Mouse (Mus musculus): ENCODE data around the gene Nckap5. TPM values are rescaled to one million over a fixed set of nuclear protein-coding genes. Genes with fewer than 3 reads are reported as not detected.

The Nckap5 gene
- polyA plus RNA-seq, 1 experiment from 2014 or later = 17.8 TPM

GRCm38 (mm10) chr1:126167546-126167945 lies 663.1 kb downstream of the Nckap5 start:
- H3K36me3 ChIP-seq = no peaks in the 10 kb centered on the region
- no peaks in the 10 kb centered on the region for H3K9me3 ChIP-seq
- no peak overlapping the region for H3K4me3 ChIP-seq
- H3K4me2 ChIP-seq (replicated peaks) = no peak overlapping the region
- 50% methylated on average over 7 of the region's 7 CpGs for WGBS
- no peak overlapping the region for H3K9ac ChIP-seq (replicated peaks)
- peaks cover 12% of the 10 kb centered on the region for H3K4me1 ChIP-seq
- no peaks in the 10 kb centered on the region for H3K27me3 ChIP-seq
- H3K27ac ChIP-seq (replicated peaks) = no peak overlapping the region
- ATAC-seq (ENCODE audit: low FRiP score, low read depth) = no peak; the same call in 1 of the 2 replicates

GRCm38 (mm10) chr1:126159287-126159686 lies 671.3 kb downstream of the Nckap5 start:
- Histone ChIP-seq H3K4me3 (no peak overlapping the region), H3K27me3 (no peaks in the 10 kb centered on the region), H3K9me3 (no peaks in the 10 kb centered on the region), H3K27ac (replicated peaks) (no peak overlapping the region), H3K4me2 (replicated peaks) (no peak overlapping the region), H3K9ac (replicated peaks) (no peak overlapping the region), H3K36me3 (no peaks in the 10 kb centered on the region), H3K4me1 (no peaks in the 10 kb centered on the region)
- no peak for ATAC-seq (ENCODE audit: low FRiP score, low read depth)
- 91% methylated on average over 6 of the region's 6 CpGs for WGBS

GRCm38 (mm10) chr1:126155816-126156215 lies 674.8 kb downstream of the Nckap5 start:
- Histone ChIP-seq H3K9ac (replicated peaks) (no peak overlapping the region), H3K4me2 (replicated peaks) (no peak overlapping the region), H3K27ac (replicated peaks) (no peak overlapping the region), H3K27me3 (no peaks in the 10 kb centered on the region), H3K4me1 (0 out of 2 replicates have a peak, but pooled peaks cover 3% of the 10 kb centered on the region), H3K9me3 (no peaks in the 10 kb centered on the region), H3K4me3 (no peak overlapping the region), H3K36me3 (no peaks in the 10 kb centered on the region)
- WGBS = 55% methylated on average over 5 of the region's 5 CpGs
- no peak for ATAC-seq (ENCODE audit: low FRiP score, low read depth)

- WGBS = 87% methylated on average over 6 of the region's 6 CpGs
- H3K27ac ChIP-seq (replicated peaks) = no peak overlapping the region
- no peak for ATAC-seq (ENCODE audit: low FRiP score, low read depth)
- H3K4me3 ChIP-seq = no peak overlapping the region
- no peak overlapping the region for H3K9ac ChIP-seq (replicated peaks)
- no peaks in the 10 kb centered on the region for H3K27me3 ChIP-seq
- H3K4me1 ChIP-seq = 0 out of 2 replicates have a peak, but pooled peaks cover 3% of the 10 kb centered on the region
- no peaks in the 10 kb centered on the region for H3K9me3 ChIP-seq
- H3K36me3 ChIP-seq = no peaks in the 10 kb centered on the region
- no peak overlapping the region for H3K4me2 ChIP-seq (replicated peaks)
Observed at GRCm38 (mm10) chr1:126153516-126154234, 676.9 kb downstream of the Nckap5 start.

- Histone ChIP-seq H3K36me3 (no peaks in the 10 kb centered on the region), H3K27me3 (no peaks in the 10 kb centered on the region), H3K9ac (replicated peaks) (no peak overlapping the region), H3K4me1 (0 out of 2 replicates have a peak, but pooled peaks cover 3% of the 10 kb centered on the region), H3K4me2 (replicated peaks) (no peak overlapping the region), H3K9me3 (no peaks in the 10 kb centered on the region), H3K27ac (replicated peaks) (no peak overlapping the region), H3K4me3 (no peak overlapping the region)
- ATAC-seq (ENCODE audit: low FRiP score, low read depth) = no peak
- 82% methylated on average over 6 of the region's 6 CpGs for WGBS
Observed at GRCm38 (mm10) chr1:126152217-126152616, 678.4 kb downstream of the Nckap5 start.

GRCm38 (mm10) chr1:126149966-126150365 lies 680.6 kb downstream of the Nckap5 start:
- H3K27ac ChIP-seq (replicated peaks) = no peak overlapping the region

DNA sequence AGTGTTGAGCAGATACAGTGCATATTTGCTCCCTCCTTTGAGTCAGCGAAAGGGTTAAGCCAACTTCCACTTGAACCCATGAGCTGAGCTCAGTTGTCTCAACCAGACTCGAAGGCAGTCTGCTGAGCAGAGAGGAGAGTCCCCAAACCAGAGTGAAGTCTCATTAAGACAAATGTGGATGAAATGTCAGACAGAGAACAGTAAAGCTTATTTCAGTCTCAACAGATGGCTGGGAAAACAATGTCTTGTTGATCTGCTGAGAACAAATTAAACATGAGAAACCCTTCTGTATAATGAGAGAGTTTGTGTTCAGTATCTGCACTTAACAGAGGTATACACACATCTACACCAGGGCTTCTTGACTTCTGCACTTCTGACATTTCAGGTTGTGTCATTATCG lies 694.9 kb downstream of the Nckap5 start:
- no peak for ATAC-seq (ENCODE audit: low FRiP score, low read depth)
- WGBS = 88% methylated on average over 3 of the region's 3 CpGs
- Histone ChIP-seq H3K4me1 (no peaks in the 10 kb centered on the region), H3K4me2 (replicated peaks) (no peak overlapping the region), H3K36me3 (no peaks in the 10 kb centered on the region), H3K4me3 (no peak overlapping the region), H3K9me3 (no peaks in the 10 kb centered on the region), H3K27ac (replicated peaks) (no peak overlapping the region), H3K27me3 (no peaks in the 10 kb centered on the region), H3K9ac (replicated peaks) (no peak overlapping the region)

More at GRCm38 (mm10) chr1:126149966-126150365, 680.6 kb downstream of the Nckap5 start:
- Histone ChIP-seq H3K4me1 (0 out of 2 replicates have a peak, but pooled peaks cover 3% of the 10 kb centered on the region), H3K36me3 (no peaks in the 10 kb centered on the region), H3K9ac (replicated peaks) (no peak overlapping the region), H3K27me3 (no peaks in the 10 kb centered on the region), H3K4me3 (no peak overlapping the region), H3K4me2 (replicated peaks) (no peak overlapping the region), H3K9me3 (no peaks in the 10 kb centered on the region)
- ATAC-seq (ENCODE audit: low FRiP score, low read depth) = no peak

DNA sequence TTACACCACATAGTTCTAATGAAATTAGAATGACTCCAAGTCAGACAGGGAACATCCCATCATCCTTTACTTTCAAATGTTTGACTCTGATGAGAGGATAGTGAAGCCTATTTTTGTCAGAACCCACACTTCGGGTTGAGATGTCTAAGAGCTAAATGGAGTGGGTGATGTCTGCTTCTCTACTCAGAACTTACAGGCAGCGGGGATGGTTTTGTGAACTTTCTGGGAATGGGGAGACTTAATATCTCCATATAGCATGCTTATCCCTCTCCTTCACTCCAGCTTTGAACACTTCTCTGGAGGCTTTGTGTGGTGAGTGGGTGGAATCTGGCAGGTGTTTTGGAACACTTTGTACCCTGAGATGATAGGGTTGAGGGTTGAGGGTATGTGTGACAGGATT lies 698.3 kb downstream of the Nckap5 start:
- no peak overlapping the region for H3K9ac ChIP-seq (replicated peaks)
- H3K36me3 ChIP-seq = no peaks in the 10 kb centered on the region
- ATAC-seq (ENCODE audit: low FRiP score, low read depth) = no peak
- no peaks in the 10 kb centered on the region for H3K27me3 ChIP-seq
- no peak overlapping the region for H3K4me2 ChIP-seq (replicated peaks)
- no peaks in the 10 kb centered on the region for H3K4me1 ChIP-seq
- H3K4me3 ChIP-seq = no peak overlapping the region
- H3K27ac ChIP-seq (replicated peaks) = no peak overlapping the region
- WGBS = 91% methylated on average over 2 of the region's 2 CpGs
- no peaks in the 10 kb centered on the region for H3K9me3 ChIP-seq

- Histone ChIP-seq H3K4me3 (no peak overlapping the region), H3K27ac (replicated peaks) (no peak overlapping the region), H3K4me2 (replicated peaks) (no peak overlapping the region), H3K27me3 (no peaks in the 10 kb centered on the region), H3K9me3 (no peaks in the 10 kb centered on the region), H3K9ac (replicated peaks) (no peak overlapping the region), H3K36me3 (no peaks in the 10 kb centered on the region), H3K4me1 (no peaks in the 10 kb centered on the region)
- ATAC-seq (ENCODE audit: low FRiP score, low read depth) = no peak
- 35% methylated on average over 1 of the region's 1 CpGs for WGBS
Observed at GRCm38 (mm10) chr1:126129129-126129528, 701.5 kb downstream of the Nckap5 start.

DNA sequence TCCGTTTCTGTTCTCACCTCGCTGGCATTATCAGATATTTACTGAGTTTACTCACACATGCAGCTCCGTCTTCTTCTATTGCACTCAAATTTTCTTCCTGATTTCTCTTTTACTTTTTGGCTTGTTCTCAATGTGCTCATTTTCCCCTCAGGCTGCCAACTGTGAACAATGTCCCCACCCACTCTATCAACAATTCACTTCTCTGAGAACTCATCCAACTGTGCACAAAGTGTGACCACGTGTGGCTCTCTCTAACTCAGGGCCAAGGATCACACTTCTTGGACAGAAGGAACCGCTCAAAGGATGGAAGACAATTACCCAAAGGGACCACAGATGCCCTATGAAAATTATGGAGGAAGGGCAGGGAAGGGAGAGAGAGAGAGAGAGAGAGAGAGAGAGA lies 707.5 kb downstream of the Nckap5 start:
- 82% methylated on average over 5 of the region's 5 CpGs for WGBS

DNA sequence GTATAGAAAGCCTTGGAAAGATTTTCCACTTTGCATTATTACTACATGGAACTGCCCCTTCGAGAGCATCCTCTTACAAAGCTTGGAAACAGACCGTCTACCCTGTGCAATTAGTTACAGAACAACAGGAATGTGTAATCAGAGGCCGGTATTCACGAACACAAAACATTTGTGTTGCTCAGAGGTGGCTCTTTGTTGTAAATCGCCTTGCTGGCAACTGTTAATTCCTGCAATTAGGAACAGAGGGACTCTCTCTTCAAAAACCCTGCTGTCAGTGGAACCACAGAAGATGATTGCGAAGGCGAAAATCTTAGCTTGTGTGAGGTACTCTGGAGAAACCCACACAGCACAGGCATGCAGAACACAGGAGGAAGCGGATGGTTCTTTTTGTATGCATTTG lies 710.1 kb downstream of the Nckap5 start:
- Histone ChIP-seq H3K4me1 (no peaks in the 10 kb centered on the region; the same call in 1 of the 2 replicates), H3K27ac (replicated peaks) (no peak overlapping the region), H3K4me3 (no peak overlapping the region), H3K9me3 (no peaks in the 10 kb centered on the region), H3K9ac (replicated peaks) (no peak overlapping the region), H3K4me2 (replicated peaks) (no peak overlapping the region), H3K36me3 (no peaks in the 10 kb centered on the region), H3K27me3 (no peaks in the 10 kb centered on the region)
- no peak for ATAC-seq (ENCODE audit: low FRiP score, low read depth)
- WGBS = 45% methylated on average over 8 of the region's 8 CpGs

More for the DNA sequence above, 707.5 kb downstream of the Nckap5 start:
- H3K9ac ChIP-seq (replicated peaks) = no peak overlapping the region
- no peaks in the 10 kb centered on the region; the same call in 1 of the 2 replicates for H3K4me1 ChIP-seq
- no peak for ATAC-seq (ENCODE audit: low FRiP score, low read depth)
- no peaks in the 10 kb centered on the region for H3K36me3 ChIP-seq
- no peak overlapping the region for H3K4me2 ChIP-seq (replicated peaks)
- no peak overlapping the region for H3K27ac ChIP-seq (replicated peaks)
- H3K27me3 ChIP-seq = no peaks in the 10 kb centered on the region
- no peaks in the 10 kb centered on the region for H3K9me3 ChIP-seq
- H3K4me3 ChIP-seq = no peak overlapping the region

DNA sequence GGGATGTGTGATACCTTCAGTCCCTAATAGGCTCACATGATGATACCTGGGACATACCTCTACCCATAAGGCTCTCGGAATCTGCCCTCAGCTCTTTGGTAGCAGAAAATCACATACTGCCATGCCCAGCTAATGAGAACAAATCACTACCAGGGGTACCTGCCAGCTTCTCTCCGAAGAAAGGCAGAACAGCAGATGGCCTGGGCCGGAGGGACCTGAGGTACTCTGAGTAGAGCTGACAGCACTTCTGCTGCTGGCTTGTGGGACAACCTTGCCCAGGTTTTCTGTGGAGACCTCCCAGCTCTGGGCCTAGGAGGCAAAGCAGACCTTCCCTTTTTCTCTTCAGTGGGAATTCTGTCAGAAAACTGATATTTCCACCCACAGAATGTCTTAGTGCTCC lies 714.6 kb downstream of the Nckap5 start:
- Histone ChIP-seq H3K9me3 (no peaks in the 10 kb centered on the region), H3K27me3 (no peaks in the 10 kb centered on the region), H3K9ac (replicated peaks) (no peak overlapping the region), H3K4me3 (no peak overlapping the region), H3K4me2 (replicated peaks) (no peak overlapping the region), H3K4me1 (no peaks in the 10 kb centered on the region; the same call in 1 of the 2 replicates), H3K36me3 (no peaks in the 10 kb centered on the region), H3K27ac (replicated peaks) (no peak overlapping the region)
- WGBS = 81% methylated on average over 3 of the region's 3 CpGs
- no peak for ATAC-seq (ENCODE audit: low FRiP score, low read depth)
